Mouse (Mus musculus) cerebellum, adult 9-10 months (tissue): ENCODE measurements around the gene Kif26b.

Source experiments
- DNase-seq: peaks from one replicate; pipeline ENCODE4 v3.0.0; 2022

Gene Kif26b

DNA sequence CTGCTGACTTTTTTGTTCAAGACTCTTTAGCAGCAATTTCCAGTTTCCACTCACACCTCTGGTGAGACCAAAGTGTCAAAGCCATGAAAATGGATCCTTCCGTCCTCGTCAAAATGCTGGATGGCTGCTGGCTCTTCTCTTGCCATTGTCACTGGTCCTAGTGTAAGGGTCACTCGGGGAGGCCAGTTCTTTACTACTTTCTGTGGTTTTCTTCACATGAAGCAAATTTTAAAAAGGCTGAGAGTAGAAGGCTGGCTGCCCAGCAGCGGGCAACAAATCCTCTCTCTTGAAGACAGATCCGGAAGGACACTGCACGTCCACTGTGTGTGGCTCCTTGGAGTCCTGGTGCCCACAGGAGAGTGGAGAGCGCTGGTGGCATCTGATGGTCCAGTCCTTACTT is 265.9 kb downstream of the Kif26b start:
- no peak for DNase-seq

GRCm38 (mm10) chr1:178797388-178797787 is 268.5 kb downstream of the Kif26b start:
- no peak for DNase-seq

- DNase-seq = peak; percentile 85
Measured at GRCm38 (mm10) chr1:178798333-178798732, 269.4 kb downstream of the Kif26b start.

GRCm38 (mm10) chr1:178798886-178799285 is 270.0 kb downstream of the Kif26b start:
- DNase-seq = peak; percentile 74

DNA sequence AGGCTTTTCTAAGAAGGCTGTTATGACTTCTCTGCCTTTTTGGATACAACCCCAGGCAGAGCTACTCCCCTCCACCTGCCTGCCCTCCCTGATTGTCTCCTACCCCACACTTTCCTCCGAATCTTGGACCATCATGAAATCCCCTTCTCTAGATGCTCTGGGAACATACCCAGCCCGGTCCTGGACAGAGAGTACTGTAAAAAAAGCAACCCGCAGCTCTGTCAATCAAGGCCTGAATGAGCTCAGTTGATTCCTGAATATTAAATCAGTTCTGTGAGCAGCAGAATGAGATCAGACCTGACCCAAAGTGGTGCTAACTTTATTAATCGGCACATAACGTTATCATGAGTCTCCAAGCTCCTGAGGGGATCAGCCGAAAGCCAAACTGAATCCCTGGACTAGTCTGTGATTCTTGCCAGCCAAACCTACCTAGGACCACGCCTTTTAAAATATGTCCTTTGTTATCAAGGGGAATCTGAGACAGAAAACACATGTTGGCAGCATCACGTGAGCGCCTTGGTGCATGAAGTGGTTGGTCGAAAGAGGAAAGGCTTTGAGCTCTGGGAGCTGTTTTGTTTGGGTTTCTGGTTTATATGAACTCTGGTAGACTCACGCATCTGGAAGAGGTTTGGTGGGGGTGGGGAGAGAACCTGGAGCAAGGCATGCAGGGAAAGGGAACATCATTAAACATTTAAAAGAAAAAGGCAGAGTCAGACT is 271.1 kb downstream of the Kif26b start:
- peak; percentile 50 for DNase-seq

- peak; percentile 59 for DNase-seq
Measured at GRCm38 (mm10) chr1:178803155-178803554, 274.2 kb downstream of the Kif26b start.

- DNase-seq = no peak
Measured at GRCm38 (mm10) chr1:178817476-178817875, 288.6 kb downstream of the Kif26b start.

DNA sequence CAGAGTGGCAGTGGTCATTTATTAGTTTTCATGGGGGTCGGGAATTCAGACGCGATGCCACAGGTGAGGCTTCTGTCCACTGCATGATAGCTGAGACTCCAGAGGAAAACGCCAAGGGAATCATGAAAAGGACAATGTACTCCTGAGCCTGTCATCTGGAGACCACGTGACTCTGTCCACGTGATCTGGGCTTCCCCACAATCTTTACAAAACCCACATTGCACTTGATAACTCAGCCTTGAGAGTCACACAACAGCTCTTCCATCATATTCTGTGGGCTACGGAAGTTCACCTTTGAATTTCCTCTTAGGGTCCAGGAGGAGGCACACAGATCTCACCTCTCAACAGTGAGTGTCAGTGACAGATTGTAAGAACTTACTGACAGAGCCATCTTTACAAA is 290.1 kb downstream of the Kif26b start:
- no peak for DNase-seq

GRCm38 (mm10) chr1:178820079-178820478 is 291.2 kb downstream of the Kif26b start:
- no peak for DNase-seq

DNA sequence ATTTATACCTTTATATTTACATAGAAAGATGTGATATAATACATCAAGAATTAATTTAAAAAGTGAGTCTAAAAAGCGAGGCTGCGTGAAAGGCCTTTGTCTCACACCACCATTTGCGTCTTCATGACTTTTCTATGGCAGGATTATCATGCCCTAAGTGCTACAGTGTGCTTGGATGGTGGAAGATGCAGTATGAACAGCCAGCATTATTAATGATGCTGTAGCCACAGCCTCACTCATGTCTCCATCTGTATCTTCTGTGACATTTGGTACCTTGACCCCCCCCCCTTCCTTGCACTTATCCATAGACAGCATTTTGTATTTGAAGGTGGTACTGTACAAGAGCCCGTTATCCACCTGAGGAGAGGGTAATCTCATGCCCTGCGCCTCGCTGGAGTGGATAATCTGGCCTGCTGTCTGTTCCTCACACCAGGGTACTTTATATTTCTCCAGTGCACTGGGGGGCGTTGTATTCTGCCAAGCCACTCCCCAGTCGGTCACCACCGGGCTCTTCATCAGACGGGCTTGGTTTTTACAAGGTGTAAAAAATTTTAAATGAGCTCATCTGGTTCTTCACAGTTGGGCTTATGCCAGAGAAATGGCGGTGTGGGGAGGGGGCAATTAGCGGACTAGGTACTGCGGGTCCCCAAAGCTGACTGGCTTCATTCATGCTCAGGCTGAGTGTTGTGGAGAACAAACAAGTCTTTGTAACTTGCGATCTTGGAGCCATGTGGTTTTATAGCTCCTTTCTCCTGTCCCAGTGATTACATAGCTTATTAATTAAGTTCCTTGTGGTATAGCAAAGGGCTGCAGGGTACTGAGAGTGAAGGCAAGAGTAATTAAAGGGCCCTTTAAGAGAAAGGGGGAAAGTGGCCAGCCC is 291.9 kb downstream of the Kif26b start:
- no peak for DNase-seq

DNA sequence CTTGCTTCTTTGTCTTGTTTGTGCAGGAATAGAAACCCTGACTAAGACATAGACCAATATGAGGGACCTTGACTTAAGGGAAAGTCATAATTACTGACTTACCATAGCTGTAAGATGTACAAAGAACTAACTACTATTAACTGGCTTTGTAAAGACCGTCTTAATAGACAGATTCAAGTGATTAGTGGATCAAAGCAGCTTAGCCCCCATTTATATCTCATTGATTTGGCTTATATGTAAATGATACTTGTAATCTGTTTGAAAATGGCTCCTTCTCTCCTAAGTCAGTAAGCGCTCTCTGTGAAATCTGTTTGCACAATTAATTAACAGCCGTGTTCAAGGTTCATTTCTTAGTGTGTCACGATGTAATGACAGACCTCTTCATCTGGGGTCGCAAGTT is 295.9 kb downstream of the Kif26b start:
- DNase-seq = no peak

- DNase-seq = no peak
Measured at GRCm38 (mm10) chr1:178827223-178827622, 298.3 kb downstream of the Kif26b start.

DNA sequence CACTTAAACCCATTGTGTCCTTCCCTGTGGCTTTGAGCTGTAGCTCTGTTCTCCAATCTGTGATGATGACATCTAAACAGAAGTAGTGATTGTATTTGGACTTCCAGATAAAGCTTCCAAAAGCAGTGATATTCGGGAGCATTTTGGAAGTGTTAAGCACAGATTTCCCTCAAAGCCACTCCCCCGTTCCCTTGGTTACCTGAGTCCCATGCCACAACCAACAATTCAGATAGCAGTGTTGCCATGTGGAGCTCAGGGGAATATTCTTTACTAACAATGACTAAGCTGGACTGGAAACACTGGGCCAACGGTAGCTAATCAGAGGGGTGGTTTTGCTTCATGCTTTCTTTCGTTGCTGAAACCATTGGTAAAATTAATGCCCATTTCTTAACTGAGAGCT is 300.5 kb downstream of the Kif26b start:
- DNase-seq = no peak

DNA sequence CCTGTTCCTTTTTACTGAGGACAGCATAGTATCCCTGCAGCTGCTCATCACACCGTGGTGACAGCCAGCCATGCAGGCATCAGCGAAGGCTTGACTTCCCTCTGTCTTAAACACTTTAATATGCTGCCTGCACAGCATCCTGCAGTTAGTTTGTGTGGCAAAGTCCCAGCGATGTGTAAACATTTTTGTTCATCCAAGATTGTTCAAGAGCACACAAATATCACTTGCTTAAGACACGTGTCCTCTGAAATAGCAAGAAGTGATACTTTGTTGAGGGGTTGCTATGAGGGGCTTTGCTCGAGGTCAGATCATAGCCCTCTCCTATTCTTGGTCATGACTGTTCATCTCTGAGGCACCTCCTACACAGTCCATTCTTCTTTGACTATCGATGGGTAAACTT is 303.6 kb downstream of the Kif26b start:
- no peak for DNase-seq

DNA sequence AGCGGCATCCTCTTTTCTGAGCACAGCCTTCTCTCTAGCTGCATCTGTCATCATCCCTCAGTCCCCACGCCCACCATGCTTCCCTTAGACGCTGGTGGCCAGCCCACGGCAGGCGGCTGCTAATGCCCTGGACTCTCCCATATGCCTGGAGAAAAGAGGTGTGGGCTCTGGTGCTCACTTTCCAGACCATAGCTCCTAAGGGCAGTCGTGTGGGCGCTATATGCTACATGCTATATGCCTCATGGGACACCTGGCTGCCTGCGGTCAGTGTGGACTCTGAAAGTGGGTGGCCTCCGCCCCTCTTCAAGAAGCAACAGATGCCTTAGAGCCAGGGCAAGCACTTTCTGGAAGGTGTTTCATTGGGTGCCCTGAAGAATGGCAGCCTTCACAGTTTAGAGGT is 306.9 kb downstream of the Kif26b start:
- DNase-seq = no peak

DNA sequence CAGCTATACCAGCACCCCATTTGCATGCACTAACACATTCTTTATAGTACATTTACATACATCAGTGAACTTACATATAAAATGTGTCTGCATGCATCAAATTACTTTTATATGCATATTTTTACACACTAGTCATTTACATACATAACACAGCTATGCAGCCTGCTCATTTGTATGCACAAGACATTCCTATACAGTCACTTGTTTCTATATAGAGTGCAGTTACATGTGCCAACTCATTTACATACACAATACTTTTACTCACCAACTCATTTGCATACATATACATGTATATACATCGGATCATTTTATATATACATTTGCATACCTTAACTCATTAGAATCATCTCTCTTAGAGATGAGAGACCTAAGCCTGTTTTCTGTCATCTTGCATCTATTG is 308.1 kb downstream of the Kif26b start:
- no peak for DNase-seq

DNA sequence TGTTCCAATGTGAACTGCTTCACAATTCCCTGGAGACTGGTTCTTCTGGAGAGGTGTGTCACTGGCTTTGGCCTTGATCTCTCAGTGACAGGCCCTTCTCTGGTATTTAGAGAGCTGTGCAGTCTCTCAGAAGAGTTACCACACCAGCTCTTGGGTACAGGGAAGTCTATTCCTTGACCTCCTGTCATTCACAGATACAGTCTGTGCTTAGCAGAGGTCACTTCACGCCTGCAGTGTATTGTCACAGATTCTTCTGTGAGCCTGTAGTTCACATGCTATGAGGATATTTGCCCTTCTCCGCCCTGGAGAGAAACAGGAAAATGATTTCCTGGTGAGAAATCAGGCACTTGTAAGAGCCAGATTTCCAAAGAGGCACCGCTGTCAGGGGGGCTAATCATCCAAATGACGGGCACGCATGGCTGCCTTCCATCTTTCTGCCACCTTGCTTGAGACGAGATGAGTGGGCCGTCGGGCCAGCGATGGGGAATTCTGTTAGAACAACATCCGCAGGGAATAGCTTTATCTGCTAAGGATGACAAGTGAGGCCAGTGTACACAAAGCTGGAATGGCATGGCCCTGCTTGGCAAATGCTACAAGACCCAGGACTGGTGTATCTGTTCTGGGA is 309.9 kb downstream of the Kif26b start:
- DNase-seq = no peak

DNA sequence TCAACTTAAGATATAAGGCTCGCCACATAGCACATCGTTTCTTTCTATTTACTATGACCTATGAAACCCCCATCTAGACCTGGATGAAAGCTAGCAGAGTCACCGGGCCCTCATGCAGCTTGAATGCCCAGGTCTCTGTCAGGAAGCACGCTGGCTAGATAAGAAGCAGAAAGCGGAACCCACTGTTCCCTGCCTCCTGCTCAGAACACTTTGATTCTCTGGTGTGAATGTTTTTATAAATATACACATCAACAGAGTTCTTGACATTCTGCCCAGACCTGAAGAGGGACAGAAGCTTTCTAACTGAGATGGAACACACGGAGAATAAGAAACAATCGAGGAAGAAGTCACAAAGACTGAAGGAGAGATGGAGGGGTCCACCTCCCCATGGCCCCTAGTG is 311.4 kb downstream of the Kif26b start:
- no peak for DNase-seq

DNA sequence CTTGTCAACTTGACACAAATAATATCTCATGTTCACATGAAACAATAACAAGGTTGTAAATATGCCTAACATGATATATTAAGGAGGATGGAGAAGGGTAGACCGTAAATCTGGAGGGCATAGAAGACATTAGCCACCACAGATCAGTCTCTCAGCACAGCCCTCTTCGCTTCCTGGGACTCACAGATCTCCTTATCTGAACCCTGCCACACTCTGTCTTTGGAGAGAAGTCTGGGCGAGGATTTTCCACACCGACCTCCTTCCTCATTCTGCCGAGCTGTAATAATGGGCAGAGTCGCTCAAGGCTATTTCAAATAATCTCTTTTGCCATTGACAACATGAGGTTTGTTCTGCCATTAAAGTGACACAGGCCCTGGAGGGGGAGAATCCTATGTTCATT is 315.9 kb downstream of the Kif26b start:
- no peak for DNase-seq

DNA sequence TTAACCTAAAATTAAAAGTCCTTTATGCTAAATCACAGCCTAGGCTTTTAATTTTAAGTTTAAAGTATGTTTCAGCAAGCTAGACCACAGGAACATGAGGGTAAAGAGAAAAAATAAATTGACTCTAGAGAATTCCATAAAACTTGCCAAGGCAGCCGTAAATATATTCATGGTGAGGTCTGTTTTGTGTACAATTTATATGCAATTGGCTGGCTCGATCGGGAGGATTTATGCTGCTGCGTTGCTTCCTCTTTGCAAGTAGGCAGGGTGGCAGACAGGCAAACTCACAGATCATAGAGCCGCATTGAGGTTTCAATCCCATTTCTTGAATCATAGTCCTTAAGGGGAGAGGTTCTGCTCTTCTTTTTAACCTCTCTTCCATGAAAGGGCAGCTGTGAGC is 318.6 kb downstream of the Kif26b start:
- no peak for DNase-seq

- peak; percentile 59 for DNase-seq
Measured at GRCm38 (mm10) chr1:178848380-178849106, 319.6 kb downstream of the Kif26b start.

DNA sequence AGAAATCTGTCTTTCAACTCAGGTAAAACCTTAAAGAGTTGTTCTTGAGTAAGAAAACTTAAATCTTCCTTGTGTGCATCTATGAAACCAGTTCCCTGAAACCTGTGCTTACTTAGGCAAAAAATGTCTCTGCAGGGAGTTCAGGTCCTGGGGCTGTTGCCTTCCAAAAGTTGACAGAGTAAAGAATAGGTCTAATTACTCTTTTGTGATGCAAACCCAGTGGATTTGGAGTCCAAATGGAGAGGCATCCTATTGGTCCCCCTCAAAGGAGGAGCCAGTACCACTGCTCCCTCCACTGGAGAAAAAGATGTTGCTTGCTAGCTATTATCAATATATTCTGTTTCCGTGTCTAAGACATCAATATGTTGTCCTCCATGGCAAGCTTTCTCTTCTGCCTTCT is 321.6 kb downstream of the Kif26b start:
- no peak for DNase-seq

DNA sequence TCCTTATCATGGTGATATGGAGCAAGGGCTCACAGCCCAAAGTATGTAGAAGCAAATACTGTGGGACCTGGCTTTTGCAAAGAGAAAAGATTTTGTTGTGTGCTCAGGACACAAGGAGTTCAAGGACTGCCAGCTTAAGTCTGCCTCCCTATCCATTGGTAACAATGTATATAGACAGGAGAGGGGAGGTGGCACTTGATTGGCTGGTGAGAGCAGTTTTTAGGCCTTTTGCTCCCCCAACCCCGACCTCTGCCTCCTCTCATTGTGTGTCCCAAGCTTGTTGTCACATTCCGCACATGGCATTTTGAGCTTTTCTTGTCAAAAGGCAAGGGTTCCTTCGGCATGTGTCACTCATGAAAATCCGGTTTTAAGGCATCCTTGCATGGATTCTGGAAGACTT is 326.0 kb downstream of the Kif26b start:
- no peak for DNase-seq
